Mouse (Mus musculus): Measurements from ENCODE around the gene Aifm3.

DNA sequence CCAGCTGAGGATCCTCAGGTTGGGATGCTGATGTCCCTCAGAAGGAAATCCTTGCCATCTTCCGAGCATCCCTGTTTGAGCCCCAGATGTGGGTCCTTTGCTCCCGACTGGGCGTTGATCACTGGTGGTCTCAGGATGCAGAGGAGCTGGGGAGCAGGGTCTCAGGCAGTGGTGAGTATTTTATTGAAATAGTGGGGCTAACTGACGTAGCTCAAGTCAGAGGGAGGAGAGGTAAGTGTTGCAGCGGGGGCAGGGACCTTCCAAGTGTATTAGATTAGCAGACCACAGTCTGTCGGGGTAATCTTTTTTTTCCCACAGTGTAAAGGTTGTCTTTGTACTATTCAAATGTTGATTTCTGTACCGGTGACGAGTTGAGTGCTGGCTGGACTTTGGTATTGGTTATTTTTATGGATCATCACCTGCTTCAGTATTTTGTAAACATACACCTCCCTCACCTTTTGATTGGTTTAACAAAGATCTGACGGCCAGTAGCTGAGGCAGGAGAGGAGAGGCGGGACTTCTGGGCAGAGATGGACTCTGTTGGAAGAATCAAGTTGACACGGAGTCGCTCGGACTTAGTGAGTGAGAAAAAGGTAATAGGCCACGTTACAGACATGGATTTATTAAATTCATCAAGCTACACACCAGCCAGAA lies 43.4 kb downstream of the Aifm3 start:
- TF ChIP-seq CTCF (IDR thresholded peaks at IDR 0.05; ENCODE audit: borderline replicate concordance, insufficient read depth, low read depth, low read length) (no peak), POLR2A (IDR thresholded peaks at IDR 0.05; ENCODE audit: borderline replicate concordance, insufficient read depth, low read length) (no peak)

Data from cerebellum, adult 2 months (tissue).